Mouse (Mus musculus): ENCODE results near the gene Add2. TPM values are rescaled to one million over a fixed set of nuclear protein-coding genes. Genes with fewer than 3 reads are reported as not detected.

The Add2 gene
- polyA plus RNA-seq (2012): 109 and 115 TPM in 2 replicates

DNA sequence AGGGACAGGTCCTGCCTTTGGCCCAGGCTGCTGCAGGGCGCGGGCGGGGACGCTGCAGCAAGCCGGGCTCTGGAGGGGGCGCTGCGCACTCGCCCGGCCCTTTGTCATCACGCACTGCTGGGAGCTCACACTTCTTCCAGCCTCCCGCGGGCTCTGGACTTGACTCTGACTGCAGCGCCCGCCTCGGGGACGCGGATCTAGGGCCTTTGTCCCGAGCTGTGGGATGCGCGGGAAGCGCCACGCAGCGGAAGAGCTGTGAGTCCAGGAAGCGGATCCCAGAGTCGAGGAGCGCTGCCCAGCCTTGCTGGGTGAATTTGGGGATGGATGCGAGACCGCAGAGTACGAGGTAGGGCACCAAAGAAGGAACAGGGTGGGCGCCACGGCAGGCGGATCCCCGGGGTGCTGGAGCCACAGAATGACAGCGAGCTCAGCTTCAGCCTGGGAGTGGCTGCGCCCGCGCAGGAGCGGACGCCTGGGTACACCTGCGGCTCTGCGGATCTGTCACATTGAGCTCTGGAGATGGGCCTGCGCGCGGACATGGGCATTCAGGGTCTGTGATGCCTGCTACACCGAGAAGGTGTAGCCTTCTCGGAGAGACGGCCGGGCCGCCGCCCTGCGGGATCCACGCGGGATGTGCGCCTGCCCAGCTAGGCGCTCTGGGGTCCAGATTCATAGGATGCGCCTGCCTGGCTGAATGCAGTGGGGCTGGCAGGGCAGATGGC lies at the start of gene Add2:
Gene Add2, plus strand, starts transcription at position 81 of the 722 bp plus-strand sequence.
- no peak for TF ChIP-seq GATA1 (IDR thresholded peaks at IDR 0.05; ENCODE audit: low read length)

DNA sequence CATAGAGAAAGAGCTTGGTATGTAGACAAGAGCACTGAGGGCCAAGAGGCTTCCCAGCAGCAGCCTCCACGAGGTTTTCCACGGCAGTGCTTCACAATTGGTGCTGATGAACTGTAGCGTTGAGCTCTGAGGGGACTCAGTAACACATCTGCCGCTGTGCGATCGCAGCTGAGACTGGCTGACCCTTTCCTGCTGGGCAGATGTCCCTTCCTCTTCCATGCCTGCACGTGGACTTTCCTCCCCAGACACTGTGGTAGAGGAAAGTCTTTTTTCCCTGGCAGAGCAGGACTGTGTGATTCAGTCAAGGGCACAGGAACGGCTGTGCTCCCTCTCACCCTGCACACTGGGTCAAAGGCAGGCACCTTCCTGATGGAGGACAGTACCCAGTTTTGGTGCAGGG lies 44.1 kb upstream of the Add2 start:
- TF ChIP-seq GATA1 (IDR thresholded peaks at IDR 0.05; ENCODE audit: low read length): no peak

DNA sequence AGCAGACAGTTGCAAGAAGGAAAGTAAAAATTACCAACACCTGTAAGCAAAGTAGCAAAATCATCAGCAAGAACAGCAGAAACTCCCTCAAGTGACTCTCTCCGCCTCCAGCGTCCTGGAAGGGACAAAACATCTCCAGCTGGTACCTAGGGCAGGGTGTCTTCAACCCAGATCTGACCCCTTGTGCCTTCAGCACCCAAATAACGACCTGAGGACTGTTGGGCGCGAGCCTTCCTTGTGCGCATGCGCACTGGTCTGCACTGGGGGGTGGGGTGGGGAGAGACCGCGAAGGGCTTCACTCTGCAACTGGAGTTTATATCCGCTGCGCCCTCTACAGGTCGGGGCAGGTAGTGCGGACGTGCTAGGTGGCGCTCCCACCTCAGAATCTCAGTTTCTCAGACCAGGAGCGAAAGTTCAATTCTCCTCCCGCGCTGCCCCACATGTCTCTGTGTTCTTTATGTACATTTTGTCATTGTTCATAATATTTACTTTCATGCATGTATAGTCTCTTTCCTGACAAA lies 25.0 kb upstream of the Add2 start:
- no peak for TF ChIP-seq GATA1 (IDR thresholded peaks at IDR 0.05; ENCODE audit: low read length)

DNA sequence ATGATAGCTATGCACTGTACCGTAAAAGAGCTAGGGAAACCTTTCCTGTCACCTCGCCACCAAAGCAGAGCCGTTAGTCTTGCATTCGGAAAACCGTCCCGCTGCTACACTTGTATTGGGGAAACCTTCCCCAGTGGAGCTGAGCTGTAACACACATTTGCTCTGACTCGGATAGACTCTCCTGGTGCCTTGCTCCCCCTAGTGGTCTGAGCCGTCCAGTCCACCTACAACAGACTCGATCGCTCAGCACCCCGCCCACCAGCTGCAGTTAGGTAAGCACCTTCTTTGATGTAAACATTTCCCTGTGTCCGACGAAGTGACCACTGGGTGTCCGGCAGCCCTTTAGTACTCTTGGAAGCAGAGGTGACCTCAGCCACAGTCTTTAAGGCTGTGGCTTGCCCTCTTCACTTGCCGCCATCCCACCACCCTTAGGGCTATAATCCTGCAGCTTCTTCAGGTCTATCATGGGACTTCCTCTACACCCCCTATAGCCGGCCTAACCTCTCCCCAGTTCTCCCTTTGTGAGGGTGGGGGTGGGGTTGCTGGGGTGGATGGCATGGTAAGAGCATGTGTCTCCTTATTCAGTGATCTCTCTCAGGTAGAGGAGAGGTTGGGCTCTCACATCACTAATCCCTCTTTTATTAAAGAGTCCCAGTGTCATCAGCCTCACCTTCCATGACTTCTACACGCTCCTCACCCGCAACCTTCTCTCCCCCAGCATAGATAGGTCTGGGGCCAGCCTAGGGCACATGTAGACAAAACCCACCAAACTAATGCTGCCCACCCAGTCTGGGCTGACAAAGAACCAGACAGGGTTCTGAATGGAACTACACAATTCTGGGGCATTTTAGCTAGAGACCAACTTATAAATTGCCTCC lies 24.0 kb upstream of the Add2 start:
- no peak for TF ChIP-seq GATA1 (IDR thresholded peaks at IDR 0.05; ENCODE audit: low read length)

DNA sequence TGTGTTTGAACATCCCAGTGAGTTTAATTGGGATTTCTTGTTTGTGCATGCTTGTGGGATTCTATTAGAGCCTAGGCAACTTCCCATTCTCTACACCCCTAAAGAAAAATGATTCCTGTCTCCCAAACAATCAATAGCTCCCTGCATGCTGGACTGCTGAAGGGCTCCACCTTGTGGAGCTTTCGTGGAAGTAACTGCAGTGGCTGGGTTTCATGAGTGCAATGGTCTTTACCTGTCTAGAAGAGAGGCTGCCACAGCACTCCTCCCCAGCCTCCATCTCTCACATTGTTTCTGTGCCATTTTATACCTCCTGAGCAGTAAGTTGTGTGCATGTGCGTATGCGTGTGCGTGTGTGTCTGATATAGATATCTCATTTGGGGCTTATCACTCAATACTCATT lies 18.5 kb upstream of the Add2 start:
- no peak for TF ChIP-seq GATA1 (IDR thresholded peaks at IDR 0.05; ENCODE audit: low read length)

DNA sequence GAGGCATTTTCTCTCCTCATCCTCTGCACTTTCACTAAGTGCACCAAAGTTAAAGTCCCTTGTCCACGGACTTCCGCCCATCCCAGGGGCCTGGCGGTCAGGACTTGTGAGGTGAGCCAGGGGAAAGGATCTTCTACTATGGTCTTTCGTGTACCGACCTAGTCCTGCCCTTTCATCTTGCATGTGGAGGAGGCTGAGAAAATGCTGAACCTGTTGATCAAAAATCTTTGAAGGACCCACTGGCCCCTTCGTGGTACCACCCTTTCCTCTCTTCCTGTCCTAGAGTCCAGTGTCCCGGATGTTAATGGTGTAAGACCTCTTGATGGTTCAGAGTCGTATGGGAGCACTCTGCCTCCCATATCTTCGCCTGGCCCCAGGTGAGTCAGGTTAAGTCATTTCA lies 12.6 kb upstream of the Add2 start, which contains the start of gene Figla:
Gene Figla, plus strand, starts transcription at position 301 of the 400 bp plus-strand sequence.
- TF ChIP-seq GATA1 (IDR thresholded peaks at IDR 0.05; ENCODE audit: low read length): no peak

DNA sequence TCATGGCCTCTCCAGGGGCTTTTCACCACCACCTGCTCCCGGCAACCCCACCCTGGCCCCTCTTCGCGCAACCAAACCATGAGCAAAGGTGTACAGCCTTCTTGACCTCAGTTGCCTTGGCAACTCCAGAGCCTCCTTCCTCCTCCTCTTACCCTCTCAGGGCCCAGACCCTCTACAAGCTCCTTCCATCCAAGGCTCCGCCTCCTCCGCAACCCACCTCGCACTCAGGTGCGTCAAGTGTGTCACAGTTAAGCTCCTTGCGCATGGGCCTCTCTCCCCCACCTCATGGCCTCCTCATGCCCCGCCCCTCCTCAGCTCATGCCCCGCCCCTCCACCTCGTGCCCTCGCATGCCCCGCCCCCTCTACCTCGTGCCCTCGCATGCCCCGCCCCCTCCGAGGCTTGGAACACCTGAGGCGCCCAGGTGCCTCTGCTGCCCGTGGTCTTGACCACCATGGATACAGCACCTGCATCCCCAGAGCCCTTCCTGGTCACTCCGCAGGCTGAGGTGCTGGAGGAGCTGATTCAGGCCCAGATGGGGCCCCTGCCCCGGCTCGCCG lies 11.6 kb upstream of the Add2 start:
- TF ChIP-seq GATA1 (IDR thresholded peaks at IDR 0.05; ENCODE audit: low read length): no peak

DNA sequence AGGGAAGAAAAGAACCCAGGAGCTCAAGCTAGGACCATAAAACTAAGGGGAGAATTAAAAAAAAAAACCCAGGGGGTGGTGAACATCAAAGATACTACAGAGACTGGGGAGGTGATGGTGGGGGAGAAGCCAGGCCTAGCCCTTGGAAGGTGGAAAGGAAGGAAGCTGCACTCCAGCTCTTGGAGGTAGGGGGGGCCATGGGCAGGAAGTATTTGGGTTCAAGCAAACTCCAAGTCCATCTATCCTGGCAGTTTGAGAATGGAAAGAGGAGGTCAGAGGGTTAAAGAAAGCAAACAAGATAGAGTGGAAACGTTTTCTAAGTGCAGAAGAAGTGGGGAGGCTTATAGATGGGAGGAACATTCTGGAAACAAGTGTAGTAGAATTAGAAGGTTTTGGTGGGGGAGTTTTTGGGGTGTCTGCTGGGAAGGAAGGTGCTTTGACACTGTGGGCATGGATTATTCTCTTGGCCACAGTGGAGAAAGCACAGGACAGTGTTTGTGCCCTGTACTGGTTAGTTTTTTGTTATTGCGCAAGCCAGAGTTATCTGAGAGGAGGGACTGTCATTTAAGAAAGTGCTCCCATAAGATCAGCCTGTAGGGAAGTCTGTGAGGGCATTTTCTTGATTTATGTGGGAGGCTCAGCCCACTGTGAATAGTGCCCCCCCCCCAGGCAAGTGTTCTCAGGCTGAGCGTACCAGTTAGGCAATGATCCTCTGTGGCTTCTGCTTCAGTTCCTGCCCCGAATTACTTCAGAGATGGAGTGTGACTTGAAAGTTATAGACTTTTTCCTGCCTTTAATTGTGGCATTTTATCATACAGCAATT lies 8.9 kb upstream of the Add2 start:
- no peak for TF ChIP-seq GATA1 (IDR thresholded peaks at IDR 0.05; ENCODE audit: low read length)

DNA sequence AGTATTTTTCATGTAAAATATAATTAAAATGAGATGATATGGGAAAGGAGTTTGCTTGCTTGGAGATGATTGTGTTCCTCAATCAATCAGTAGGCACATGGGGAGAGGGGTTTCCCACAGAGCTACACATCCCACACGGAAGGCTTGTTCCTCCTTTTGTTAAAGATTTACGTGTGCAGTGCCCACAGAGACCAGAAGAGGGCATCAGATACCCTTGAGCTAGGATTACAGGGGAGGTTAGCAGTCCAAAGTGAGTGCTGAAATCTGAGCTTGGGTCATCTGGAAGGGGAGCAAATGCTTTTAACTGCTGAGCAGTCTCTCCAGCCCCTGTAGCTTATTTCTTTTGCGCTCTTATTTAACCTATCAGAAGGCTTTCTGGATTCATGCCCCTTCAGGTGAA lies 7.5 kb upstream of the Add2 start:
- TF ChIP-seq GATA1 (IDR thresholded peaks at IDR 0.05; ENCODE audit: low read length): no peak

DNA sequence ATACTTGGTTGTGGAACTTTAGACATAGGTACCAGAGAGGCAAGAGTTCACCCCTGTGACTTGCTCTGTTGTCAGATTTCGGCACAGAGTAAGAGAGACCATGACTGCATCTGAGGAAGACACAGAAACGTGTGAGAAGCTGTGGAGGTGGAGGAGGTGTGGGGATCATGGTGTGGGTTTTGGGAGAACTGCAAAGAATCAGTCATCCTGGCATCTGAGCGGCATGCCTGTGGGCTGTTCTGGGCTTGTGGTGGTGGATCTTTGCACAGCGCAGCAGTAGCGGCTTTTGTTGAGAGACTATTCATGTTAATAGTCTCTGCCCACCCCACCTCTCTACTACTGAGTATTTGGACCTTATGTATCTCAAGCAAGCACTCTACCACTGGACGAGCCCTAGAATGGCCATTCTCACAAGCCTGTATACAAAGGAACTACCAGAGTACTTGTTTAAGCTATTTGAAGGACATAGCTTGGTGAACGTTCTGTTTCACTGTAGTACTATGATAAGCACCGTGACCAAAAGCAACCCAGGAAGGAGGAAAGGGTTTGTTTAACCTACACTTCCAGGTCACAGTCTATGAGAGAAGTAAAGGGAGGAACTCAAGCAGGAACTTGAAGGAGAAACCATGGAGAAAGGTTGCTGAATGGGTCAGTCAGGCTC lies 1.7 kb upstream of the Add2 start:
- no peak for TF ChIP-seq GATA1 (IDR thresholded peaks at IDR 0.05; ENCODE audit: low read length)

DNA sequence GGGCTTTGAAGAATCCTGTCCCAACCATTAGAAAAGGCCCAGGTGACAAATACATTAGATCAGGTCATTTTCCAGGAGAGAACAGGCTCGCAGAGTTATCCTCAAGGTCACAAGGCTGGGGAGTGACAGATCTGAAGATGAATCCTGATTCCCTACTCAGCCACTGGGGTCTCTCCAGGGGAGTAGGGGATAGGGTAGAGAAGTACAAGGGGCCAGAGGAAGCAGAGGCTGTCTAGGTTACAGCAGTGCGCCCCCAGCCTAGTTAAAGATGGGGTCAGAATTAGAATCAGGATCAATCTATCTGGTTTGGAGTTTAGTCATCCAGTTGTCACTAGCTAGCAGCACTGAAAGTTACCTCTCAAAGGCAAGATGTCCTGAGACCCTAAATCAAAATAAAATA lies 331 bp upstream of the Add2 start:
- no peak for TF ChIP-seq GATA1 (IDR thresholded peaks at IDR 0.05; ENCODE audit: low read length)

DNA sequence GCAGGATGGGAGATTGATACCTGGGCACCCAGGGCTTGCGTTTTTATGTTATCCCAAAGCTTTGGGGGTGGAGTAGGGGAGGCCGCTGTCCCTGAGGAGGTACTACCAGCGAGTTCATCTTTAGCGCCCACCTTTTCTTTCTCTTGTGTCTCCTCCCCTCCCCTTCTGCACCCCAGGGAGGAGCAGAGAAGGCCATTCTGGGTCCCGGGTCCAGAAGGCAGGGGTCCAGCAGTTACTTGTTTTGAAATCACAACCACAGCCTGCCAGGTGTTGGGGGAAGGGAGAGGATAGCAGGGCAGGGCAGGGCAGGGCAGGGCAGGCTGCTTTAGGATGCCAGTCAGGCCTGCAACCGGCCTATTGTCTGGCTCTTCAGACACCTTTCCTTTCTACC lies 837 bp downstream of the Add2 start:
- TF ChIP-seq GATA1 (IDR thresholded peaks at IDR 0.05; ENCODE audit: low read length): no peak

DNA sequence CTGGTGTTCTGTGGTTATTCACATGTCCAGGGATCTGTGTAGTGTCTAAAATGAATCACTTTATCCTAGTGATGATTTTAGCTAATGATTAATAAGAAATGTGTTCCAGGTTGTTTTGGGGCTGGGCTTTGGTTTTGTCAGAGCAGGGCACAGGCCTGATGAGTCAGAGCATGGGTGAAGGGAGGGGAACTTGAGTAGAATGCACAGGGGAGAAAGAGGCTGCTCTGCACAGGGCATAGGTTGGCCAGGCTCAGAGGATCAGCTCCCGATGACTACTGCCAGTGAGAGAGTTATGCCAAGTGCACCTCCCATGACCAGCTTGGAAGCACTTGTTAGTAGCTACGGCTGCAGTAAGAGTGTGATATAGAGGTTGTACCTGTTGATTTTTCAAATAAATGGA lies 3.0 kb downstream of the Add2 start:
- TF ChIP-seq GATA1 (IDR thresholded peaks at IDR 0.05; ENCODE audit: low read length): no peak

DNA sequence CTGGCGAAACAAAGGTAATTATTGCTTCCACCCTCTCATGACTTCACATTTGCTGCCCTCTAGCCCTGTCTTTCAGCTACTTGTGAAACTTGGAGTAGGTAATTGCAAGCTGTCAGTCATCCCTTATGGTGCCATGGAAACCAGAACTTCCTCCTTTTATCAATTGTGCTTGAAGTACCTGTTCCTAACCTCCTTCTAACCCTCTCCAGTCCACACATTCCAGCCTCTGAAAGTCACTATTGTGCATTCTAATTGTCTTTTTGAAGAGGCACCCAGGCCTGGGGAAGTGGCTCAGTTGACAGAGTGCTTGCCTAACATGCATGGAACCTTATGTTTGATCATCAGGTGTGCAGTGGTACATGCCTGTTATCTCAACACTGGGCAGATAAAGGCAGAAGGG lies 5.2 kb downstream of the Add2 start:
- TF ChIP-seq GATA1 (IDR thresholded peaks at IDR 0.05; ENCODE audit: low read length): no peak

DNA sequence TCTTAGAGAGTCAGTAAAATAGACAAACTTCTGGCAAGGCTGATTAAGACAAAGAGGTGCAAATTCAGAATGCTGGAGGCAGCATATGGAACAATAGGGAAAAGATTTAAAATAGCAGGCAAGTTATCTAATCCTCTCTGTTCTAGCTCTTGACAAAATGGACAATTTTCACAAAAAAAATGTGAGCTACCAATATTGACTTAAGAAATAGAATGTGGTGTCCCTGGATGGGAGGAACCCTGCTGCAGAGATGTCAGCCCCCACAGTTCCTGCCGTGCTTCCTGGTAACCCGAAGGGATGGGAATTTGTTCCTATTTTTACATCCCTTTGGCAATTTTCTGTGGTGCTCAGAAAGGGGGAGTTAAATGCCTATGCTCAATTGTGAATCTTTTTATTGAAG lies 10.4 kb downstream of the Add2 start:
- TF ChIP-seq GATA1 (IDR thresholded peaks at IDR 0.05; ENCODE audit: low read length): no peak
